Mouse (Mus musculus): ENCODE results near the gene Ankrd40.

GRCm38 (mm10) chr11:94324618-94325017, 3.2 kb upstream of the Ankrd40 start:
- no peak for TF ChIP-seq CTCF (IDR thresholded peaks at IDR 0.05; ENCODE audit: insufficient read depth, low read length)
- no peak for TF ChIP-seq POLR2A (IDR thresholded peaks at IDR 0.05; ENCODE audit: borderline replicate concordance, extremely low read depth, low read depth, low read length)
